8 mouse cellular contexts compared by ENCODE assay signal in the genomic region with DNA sequence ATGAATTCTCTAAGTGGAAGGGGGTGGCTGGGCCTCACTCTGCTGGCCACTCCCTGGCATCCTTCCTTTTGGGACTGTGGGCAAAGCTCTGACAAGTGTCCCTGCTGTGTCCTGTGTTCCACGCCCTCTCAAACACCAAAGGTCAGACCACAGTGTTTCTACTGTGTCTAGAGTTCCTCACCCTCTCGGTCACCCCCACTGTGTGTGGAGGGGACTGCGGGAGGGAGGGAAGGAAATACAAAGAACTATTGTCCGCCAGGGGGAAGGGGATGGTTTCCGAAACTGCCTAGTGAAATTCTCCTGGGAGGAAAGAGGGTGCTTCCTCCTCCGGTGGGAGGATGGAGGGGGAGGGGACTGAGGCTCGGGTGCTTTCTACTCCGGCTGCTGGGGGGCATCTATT. TPM values are rescaled to one million over a fixed set of nuclear protein-coding genes. Genes with fewer than 3 reads are reported as not detected.
A peak's percentile ranks its signal among the peaks of the same experiment; 100 is the strongest.
DNase-seq lines count a peak whose midpoint lies in the region; ATAC-seq lines count a peak whose summit lies in the region.

No protein-coding gene starts in this region.

- H3K27ac ChIP-seq in lung, embryonic 16.5 days (ENCODE audit: low read length) = peak overlapping the region; percentile 99
- H3K27ac ChIP-seq in forebrain, embryonic 12.5 days = 0 out of 2 replicates have a peak overlapping the region, but pooled peaks have one; percentile 3
- peak overlapping the region; percentile 95 for H3K27ac ChIP-seq in limb, embryonic 13.5 days
- H3K27ac ChIP-seq in neural tube, embryonic 14.5 days (ENCODE audit: low read depth, low read length) = no peak overlapping the region

- ATAC-seq in lung, embryonic 16.5 days (ENCODE audit: low read depth) = peak; percentile 1; the same call in 1 of the 2 replicates
- ATAC-seq in forebrain, embryonic 12.5 days (ENCODE audit: low FRiP score) = peak; percentile 1; the same call in 1 of the 2 replicates
- no peak for ATAC-seq in limb, embryonic 13.5 days (ENCODE audit: low FRiP score, low read depth)
- ATAC-seq in neural tube, embryonic 14.5 days (ENCODE audit: low read depth) = 0 out of 2 replicates have a peak, but pooled peaks have one; percentile 3

- peak overlapping the region; percentile 87 for H3K4me2 ChIP-seq in lung, embryonic 16.5 days (ENCODE audit: low read depth, low read length)
- H3K4me2 ChIP-seq in forebrain, embryonic 12.5 days = peak overlapping the region; percentile 76
- peak overlapping the region; percentile 79 for H3K4me2 ChIP-seq in limb, embryonic 13.5 days (replicated peaks)
- H3K4me2 ChIP-seq in neural tube, embryonic 14.5 days (ENCODE audit: low read depth, low read length) = peak overlapping the region; percentile 99

- H3K36me3 ChIP-seq in lung, embryonic 16.5 days (ENCODE audit: control insufficient read depth, insufficient read depth, low read length) = peaks cover 36% of the 10 kb centered on the region
- H3K36me3 ChIP-seq in forebrain, embryonic 12.5 days (replicated peaks) = peaks cover 32% of the 10 kb centered on the region
- H3K36me3 ChIP-seq in limb, embryonic 13.5 days = peaks cover 40% of the 10 kb centered on the region
- no peaks in the 10 kb centered on the region for H3K36me3 ChIP-seq in neural tube, embryonic 14.5 days (ENCODE audit: control insufficient read depth, insufficient read depth, low read length)

- H3K9ac ChIP-seq in lung, embryonic 16.5 days (ENCODE audit: low read length) = peak overlapping the region; percentile 83
- H3K9ac ChIP-seq in forebrain, embryonic 12.5 days = peak overlapping the region; percentile 36; the same call in 1 of the 2 replicates
- H3K9ac ChIP-seq in limb, embryonic 13.5 days = peak overlapping the region; percentile 65
- H3K9ac ChIP-seq in neural tube, embryonic 14.5 days (replicated peaks; ENCODE audit: low read depth, low read length) = no peak overlapping the region

- H3K4me1 ChIP-seq in lung, embryonic 16.5 days (replicated peaks; ENCODE audit: control insufficient read depth, insufficient read depth, low read length) = peaks cover 33% of the 10 kb centered on the region
- peaks cover 30% of the 10 kb centered on the region for H3K4me1 ChIP-seq in forebrain, embryonic 12.5 days
- peaks cover 36% of the 10 kb centered on the region for H3K4me1 ChIP-seq in limb, embryonic 13.5 days
- no peaks in the 10 kb centered on the region for H3K4me1 ChIP-seq in neural tube, embryonic 14.5 days (ENCODE audit: control insufficient read depth, insufficient read depth, low read length)

- H3K4me3 ChIP-seq in lung, embryonic 16.5 days (ENCODE audit: low read length) = peak overlapping the region; percentile 75
- H3K4me3 ChIP-seq in forebrain, embryonic 12.5 days (replicated peaks) = peak overlapping the region; percentile 55; the same call in 1 of the 2 replicates
- peak overlapping the region; percentile 49 for H3K4me3 ChIP-seq in limb, embryonic 13.5 days
- H3K4me3 ChIP-seq in neural tube, embryonic 14.5 days (ENCODE audit: low read depth, low read length) = peak overlapping the region; percentile 52; the same call in 1 of the 2 replicates

- WGBS in lung, embryonic 16.5 days = 12% methylated on average over 8 of the region's 8 CpGs
- WGBS in forebrain, embryonic 12.5 days = 4% methylated on average over 8 of the region's 8 CpGs
- WGBS in limb, embryonic 13.5 days = 23% methylated on average over 8 of the region's 8 CpGs
- WGBS in neural tube, embryonic 14.5 days = 6% methylated on average over 8 of the region's 8 CpGs

- H3K27me3 ChIP-seq in lung, embryonic 16.5 days (ENCODE audit: control insufficient read depth, insufficient read depth, low read depth, low read length) = no peaks in the 10 kb centered on the region
- 0 out of 2 replicates have a peak, but pooled peaks cover 4% of the 10 kb centered on the region for H3K27me3 ChIP-seq in forebrain, embryonic 12.5 days
- no peaks in the 10 kb centered on the region for H3K27me3 ChIP-seq in limb, embryonic 13.5 days
- no peaks in the 10 kb centered on the region for H3K27me3 ChIP-seq in neural tube, embryonic 14.5 days (ENCODE audit: control insufficient read depth, insufficient read depth, low read length)

- DNase-seq in lung, postnatal 4 days = no peak
- no peak for DNase-seq in ovary, postnatal 14 days (ENCODE audit: low spot score)
- no peak for DNase-seq in yolk sac, embryonic 10.5 days (ENCODE audit: low spot score)
- DNase-seq in thymus, postnatal 4 days = no peak

- no peaks in the 10 kb centered on the region for H3K9me3 ChIP-seq in lung, embryonic 16.5 days (ENCODE audit: control insufficient read depth, low read length)
- H3K9me3 ChIP-seq in forebrain, embryonic 12.5 days = no peaks in the 10 kb centered on the region
- H3K9me3 ChIP-seq in limb, embryonic 13.5 days = no peaks in the 10 kb centered on the region
- H3K9me3 ChIP-seq in neural tube, embryonic 14.5 days (ENCODE audit: control insufficient read depth, low read length) = no peaks in the 10 kb centered on the region

RNA-seq across cellular contexts. Expression of gene Smtn, which starts 5.5 kb away (rescaled TPM):
- 110 and 121 TPM in 2 replicates for polyA plus RNA-seq in lung, embryonic 16.5 days (2015; fragmentation: Nextera tagmentation; extraction: Ambion mirVana)
- polyA plus RNA-seq in forebrain, embryonic 12.5 days (2016; fragmentation: Nextera tagmentation; extraction: Ambion mirVana) = 36.2 and 38.0 TPM in 2 replicates
- polyA plus RNA-seq in limb, embryonic 13.5 days (2015; fragmentation: Nextera tagmentation; extraction: Ambion mirVana) = 57.8 and 63.6 TPM in 2 replicates
- polyA plus RNA-seq in neural tube, embryonic 14.5 days (2014; fragmentation: Nextera tagmentation; extraction: Ambion mirVana) = 7.8 and 16.1 TPM in 2 replicates

RNA-seq across cellular contexts. Expression of gene Selenom, which starts 20.5 kb away (rescaled TPM):
- 110 and 116 TPM in 2 replicates for polyA plus RNA-seq in lung, embryonic 16.5 days (2015; fragmentation: Nextera tagmentation; extraction: Ambion mirVana)
- 49.7 and 51.0 TPM in 2 replicates for polyA plus RNA-seq in forebrain, embryonic 12.5 days (2016; fragmentation: Nextera tagmentation; extraction: Ambion mirVana)
- 142 and 153 TPM in 2 replicates for polyA plus RNA-seq in limb, embryonic 13.5 days (2015; fragmentation: Nextera tagmentation; extraction: Ambion mirVana)
- polyA plus RNA-seq in neural tube, embryonic 14.5 days (2014; fragmentation: Nextera tagmentation; extraction: Ambion mirVana) = 98.1 and 127 TPM in 2 replicates

RNA-seq across cellular contexts. Expression of gene Inpp5j, which starts 30.3 kb away (rescaled TPM):
- 1.6 and 1.7 TPM in 2 replicates for polyA plus RNA-seq in lung, embryonic 16.5 days (2015; fragmentation: Nextera tagmentation; extraction: Ambion mirVana)
- 0.49 and 0.52 TPM in 2 replicates for polyA plus RNA-seq in forebrain, embryonic 12.5 days (2016; fragmentation: Nextera tagmentation; extraction: Ambion mirVana)
- polyA plus RNA-seq in limb, embryonic 13.5 days (2015; fragmentation: Nextera tagmentation; extraction: Ambion mirVana) = 0.09 and 0.23 TPM in 2 replicates
- polyA plus RNA-seq in neural tube, embryonic 14.5 days (2014; fragmentation: Nextera tagmentation; extraction: Ambion mirVana) = 6.0 and 7.2 TPM in 2 replicates

RNA-seq across cellular contexts. Expression of gene Pla2g3, which starts 46.9 kb away (rescaled TPM):
- 0.38 and 0.52 TPM in 2 replicates for polyA plus RNA-seq in lung, embryonic 16.5 days (2015; fragmentation: Nextera tagmentation; extraction: Ambion mirVana)
- polyA plus RNA-seq in forebrain, embryonic 12.5 days (2016; fragmentation: Nextera tagmentation; extraction: Ambion mirVana) = 0.59 and 0.64 TPM in 2 replicates
- polyA plus RNA-seq in limb, embryonic 13.5 days (2015; fragmentation: Nextera tagmentation; extraction: Ambion mirVana) = 0.22 and 0.38 TPM in 2 replicates
- polyA plus RNA-seq in neural tube, embryonic 14.5 days (2014; fragmentation: Nextera tagmentation; extraction: Ambion mirVana) = 0.97 and 2.2 TPM in 2 replicates
